Mouse (Mus musculus) thymus, adult 2 months (tissue): ENCODE data around the gene Apbb2. TPM values are rescaled to one million over a fixed set of nuclear protein-coding genes. Genes with fewer than 3 reads are reported as not detected.

Experiments used
- DNase-seq: peaks from one replicate; pipeline ENCODE4 v3.0.0; 2021
- H3K27ac ChIP-seq: fragments of 200-500 bp; 2 replicates; pipeline ENCODE4 v1.5.1; 2012; ENCODE audit warnings: low read length, control low read depth; ENCODE audit not compliant: control insufficient read depth, insufficient read depth
- H3K27me3 ChIP-seq: fragments of 200-500 bp; 2 replicates; pipeline ENCODE4 v1.6.1; 2012; ENCODE audit warnings: mild to moderate bottlenecking, low read length, moderate library complexity, mixed read lengths; ENCODE audit not compliant: control insufficient read depth, insufficient read depth
- H3K36me3 ChIP-seq: fragments of 200-500 bp; 2 replicates; pipeline ENCODE4 v1.6.1; 2012; ENCODE audit warnings: mild to moderate bottlenecking, low read length, moderate library complexity; ENCODE audit not compliant: control insufficient read depth, insufficient read depth
- H3K4me1 ChIP-seq: fragments of 200-500 bp; replicated peaks from 2 replicates; pipeline ENCODE4 v1.6.1; 2012; ENCODE audit warnings: low read length; ENCODE audit not compliant: control insufficient read depth, insufficient read depth
- H3K4me3 ChIP-seq: fragments of 200-500 bp; 2 replicates; pipeline ENCODE4 v1.5.1; 2012; ENCODE audit warnings: mild to moderate bottlenecking, low read length, control low read depth, moderate library complexity; ENCODE audit not compliant: control insufficient read depth, insufficient read depth
- CTCF ChIP-seq: fragments of 200-500 bp; IDR thresholded peaks from 2 replicates; pipeline ENCODE4 v1.5.1; 2012; ENCODE audit warnings: mild to moderate bottlenecking, control low read depth, low read length, moderate library complexity, borderline replicate concordance; ENCODE audit not compliant: control insufficient read depth, poor library complexity, insufficient read depth; ENCODE audit errors: extremely low read depth
- POLR2A ChIP-seq: fragments of 200-500 bp; IDR thresholded peaks from 2 replicates; pipeline ENCODE4 v1.6.1; 2012; ENCODE audit warnings: mild to moderate bottlenecking, low read length, control low read depth, moderate library complexity; ENCODE audit not compliant: control insufficient read depth, poor library complexity, insufficient read depth; ENCODE audit errors: extremely low read depth
- WGBS: fragments of 180-500 bp; shearing (Covaris S2); methylation state at CpG from one replicate; pipeline ENCODE4 v1.1.7; 2018; 5-methylcytosine and 5-hydroxymethylcytosine counted together
- polyA plus RNA-seq: library from polyadenylated mRNA; depleted of rRNA; stranded (reverse); fragments of >200 nt; gene quantifications from 2 replicates; pipeline ENCODE4 v1.2.3, GENCODE M21; 2012

The Apbb2 gene
- polyA plus RNA-seq, 1 experiment = 2.6 TPM

DNA sequence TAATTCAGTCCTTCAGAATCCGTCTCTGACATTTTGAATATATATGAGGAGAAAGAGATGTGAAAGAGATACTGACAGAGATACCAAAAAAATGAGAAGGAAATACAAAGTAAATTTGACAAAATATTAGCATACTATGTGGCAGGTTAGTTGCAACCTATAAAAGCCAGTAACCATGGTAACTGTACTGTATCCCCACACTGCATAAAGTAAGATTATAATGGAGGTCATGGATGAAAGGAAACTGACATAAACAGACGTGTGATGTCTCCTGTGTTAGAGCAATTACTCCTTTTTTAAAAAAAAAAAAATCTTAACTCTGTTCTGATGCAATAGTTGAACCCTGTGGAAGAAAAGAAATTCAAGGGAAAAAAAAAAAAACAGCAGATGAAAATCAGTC, 97.3 kb downstream of the Apbb2 start:
- Histone ChIP-seq H3K4me3 (no peak overlapping the region), H3K4me1 (no peaks in the 10 kb centered on the region), H3K36me3 (no peaks in the 10 kb centered on the region), H3K27me3 (no peaks in the 10 kb centered on the region), H3K27ac (no peak overlapping the region)
- DNase-seq = no peak
- TF ChIP-seq POLR2A = no peak
- 89% methylated on average over 2 of the region's 2 CpGs for WGBS

- TF ChIP-seq CTCF (no peak), POLR2A (no peak)
- no peak overlapping the region for H3K27ac ChIP-seq
- DNase-seq = no peak
- WGBS = 64% methylated on average over 5 of the region's 5 CpGs
- no peaks in the 10 kb centered on the region for H3K36me3 ChIP-seq
- H3K4me1 ChIP-seq = no peaks in the 10 kb centered on the region
- no peaks in the 10 kb centered on the region for H3K27me3 ChIP-seq
- H3K4me3 ChIP-seq = no peak overlapping the region
Measured at GRCm38 (mm10) chr5:66519511-66519910, 99.1 kb downstream of the Apbb2 start.

DNA sequence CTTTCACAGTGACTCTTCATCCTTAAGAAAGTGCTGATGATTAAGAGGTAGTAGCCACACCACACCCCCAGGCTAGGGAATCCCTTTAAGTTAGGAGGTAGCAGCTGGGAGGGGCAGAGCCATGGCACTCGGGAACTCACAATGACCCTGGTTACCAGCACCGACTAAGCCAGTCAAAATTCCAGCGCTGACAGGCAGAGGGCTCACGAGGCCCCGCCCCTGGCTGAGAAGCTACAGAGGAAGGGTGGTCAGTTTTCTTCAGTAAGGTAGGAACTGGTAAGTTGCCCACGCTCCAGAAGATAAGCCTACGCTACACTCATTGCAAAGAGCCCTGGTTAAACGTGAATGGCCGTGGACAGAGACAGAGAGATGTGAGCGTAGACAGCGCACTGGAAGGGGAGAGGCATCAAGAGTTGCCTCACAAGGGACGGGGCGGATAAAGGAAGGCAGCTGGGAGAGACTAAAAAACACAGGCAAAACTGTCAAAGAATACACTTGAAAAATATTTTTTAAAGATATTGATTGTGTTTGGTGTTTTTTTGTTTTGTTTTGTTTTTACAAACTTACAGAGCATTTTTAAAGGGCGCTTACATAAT, 100.1 kb downstream of the Apbb2 start:
- no peak for DNase-seq
- WGBS = 80% methylated on average over 14 of the region's 14 CpGs
- no peaks in the 10 kb centered on the region for H3K36me3 ChIP-seq

GRCm38 (mm10) chr5:66517503-66517902, 101.1 kb downstream of the Apbb2 start:
- WGBS = 87% methylated on average over 6 of the region's 6 CpGs
- no peaks in the 10 kb centered on the region for H3K4me1 ChIP-seq
- H3K27me3 ChIP-seq = no peaks in the 10 kb centered on the region
- no peak for DNase-seq
- no peak overlapping the region for H3K4me3 ChIP-seq
- no peaks in the 10 kb centered on the region for H3K36me3 ChIP-seq
- no peak overlapping the region for H3K27ac ChIP-seq
- TF ChIP-seq POLR2A (no peak), CTCF (no peak)

More for the DNA sequence above, 100.1 kb downstream of the Apbb2 start:
- no peak overlapping the region for H3K4me3 ChIP-seq
- H3K27ac ChIP-seq = no peak overlapping the region
- no peak for TF ChIP-seq CTCF
- TF ChIP-seq POLR2A = no peak
- no peaks in the 10 kb centered on the region for H3K27me3 ChIP-seq
- H3K4me1 ChIP-seq = no peaks in the 10 kb centered on the region

GRCm38 (mm10) chr5:66516311-66516710, 102.3 kb downstream of the Apbb2 start:
- Histone ChIP-seq H3K4me3 (no peak overlapping the region), H3K36me3 (no peaks in the 10 kb centered on the region), H3K27me3 (no peaks in the 10 kb centered on the region), H3K4me1 (no peaks in the 10 kb centered on the region), H3K27ac (no peak overlapping the region)
- WGBS = 95% methylated on average over 8 of the region's 8 CpGs
- TF ChIP-seq POLR2A (no peak), CTCF (no peak)
- no peak for DNase-seq

- H3K36me3 ChIP-seq = no peaks in the 10 kb centered on the region
- no peak overlapping the region for H3K4me3 ChIP-seq
- no peaks in the 10 kb centered on the region for H3K27me3 ChIP-seq
- no peak overlapping the region for H3K27ac ChIP-seq
- TF ChIP-seq CTCF (no peak), POLR2A (no peak)
- WGBS = 93% methylated on average over 10 of the region's 10 CpGs
- no peaks in the 10 kb centered on the region for H3K4me1 ChIP-seq
- DNase-seq = no peak
Measured at GRCm38 (mm10) chr5:66515271-66515670, 103.3 kb downstream of the Apbb2 start.

DNA sequence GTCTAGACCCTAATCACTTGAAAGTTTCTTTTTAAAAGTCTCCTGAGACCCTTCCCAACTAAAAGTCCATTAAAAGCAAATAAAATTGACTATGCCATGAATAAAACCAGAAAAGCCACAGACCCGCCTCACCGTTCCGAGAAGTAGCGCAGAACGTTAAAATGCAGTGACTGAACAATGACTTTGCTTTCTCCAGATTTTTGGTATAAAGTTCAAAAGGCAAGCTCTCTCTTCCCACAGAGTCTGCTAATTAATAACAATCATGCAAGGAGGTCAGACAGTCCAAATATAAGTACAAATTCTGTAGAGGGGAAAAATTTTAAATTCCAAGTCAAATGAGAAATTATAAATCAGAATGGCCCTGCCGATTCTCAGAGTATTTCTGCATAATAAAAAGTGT, 103.9 kb downstream of the Apbb2 start:
- DNase-seq = no peak
- no peak for TF ChIP-seq POLR2A
- TF ChIP-seq CTCF = no peak
- 87% methylated on average over 6 of the region's 6 CpGs for WGBS
- Histone ChIP-seq H3K4me1 (no peaks in the 10 kb centered on the region), H3K4me3 (no peak overlapping the region), H3K27me3 (no peaks in the 10 kb centered on the region), H3K27ac (no peak overlapping the region), H3K36me3 (no peaks in the 10 kb centered on the region)
